12 mouse cellular contexts compared by ENCODE assay signal in genomic region chr17:10507466-10507865, GRCm38 (mm10).
A peak's percentile ranks its signal among the peaks of the same experiment; 100 is the strongest.
DNase-seq lines count a peak whose midpoint lies in the region; ATAC-seq lines count a peak whose summit lies in the region.
"Had no signal": no experiment of that assay in that cellular context is flagged by ENCODE, and none has a peak within 500 bp of the region (broad histone marks: within the 10 kb centered on the region; RNA-seq: fewer than 3 reads in every experiment).

No protein-coding gene starts in this region.

- no peaks in the 10 kb centered on the region for H3K9me3 ChIP-seq in heart, embryonic 16.5 days (replicated peaks; ENCODE audit: control insufficient read depth, low read length)
- H3K9me3 ChIP-seq in embryonic facial prominence, embryonic 15.5 days (replicated peaks): no peaks in the 10 kb centered on the region
- H3K9me3 ChIP-seq: kidney, embryonic 15.5 days; liver, embryonic 13.5 days had no signal

- intact Hi-C loops in left cerebral cortex, postnatal 10 days (cut with DNase I): no loop called here

- H3K27ac ChIP-seq in heart, embryonic 16.5 days (ENCODE audit: low read length): peak overlapping the region; percentile 21; the same call in 1 of the 2 replicates
- H3K27ac ChIP-seq in embryonic facial prominence, embryonic 15.5 days (replicated peaks): no peak overlapping the region
- H3K27ac ChIP-seq: kidney, embryonic 15.5 days; liver, embryonic 13.5 days had no signal

- H3K4me1 ChIP-seq in heart, embryonic 16.5 days (ENCODE audit: control insufficient read depth, insufficient read depth, low read length): peaks cover 2% of the 10 kb centered on the region; the same call in 1 of the 2 replicates
- 0 out of 2 replicates have a peak, but pooled peaks cover 5% of the 10 kb centered on the region for H3K4me1 ChIP-seq in embryonic facial prominence, embryonic 15.5 days
- H3K4me1 ChIP-seq: liver, embryonic 13.5 days had no signal

- H3K36me3 ChIP-seq in heart, embryonic 16.5 days (ENCODE audit: control insufficient read depth, insufficient read depth): no peaks in the 10 kb centered on the region
- H3K36me3 ChIP-seq in embryonic facial prominence, embryonic 15.5 days: no peaks in the 10 kb centered on the region
- H3K36me3 ChIP-seq: kidney, embryonic 15.5 days; liver, embryonic 13.5 days had no signal

- H3K27me3 ChIP-seq in heart, embryonic 16.5 days (ENCODE audit: control insufficient read depth, insufficient read depth, low read length): no peaks in the 10 kb centered on the region
- H3K27me3 ChIP-seq in embryonic facial prominence, embryonic 15.5 days: no peaks in the 10 kb centered on the region; the same call in 1 of the 2 replicates
- H3K27me3 ChIP-seq: kidney, embryonic 15.5 days; liver, embryonic 13.5 days had no signal

- DNase-seq in heart, postnatal 4 days: no peak
- DNase-seq in brain, embryonic 18.5 days (ENCODE audit: low read depth, low spot score): peak; percentile 67
- DNase-seq in left cerebral cortex, postnatal 10 days (ENCODE audit: extremely low spot score in 1 of 2, low spot score in 2 of 2): peak; percentile 53 to 66
- DNase-seq in kidney, postnatal 10 days: no peak
- DNase-seq in adrenal gland, adult (ENCODE audit: inconsistent age in 2 of 2, low spot score in 1 of 2): no peak
- DNase-seq in kidney, adult 18-20 months: no peak
- DNase-seq: gastrocnemius, postnatal 36 days; liver, embryonic 13.5 days had no signal

- WGBS in heart, embryonic 16.5 days: 51% methylated on average over 10 of the region's 10 CpGs
- WGBS in embryonic facial prominence, embryonic 15.5 days: 42% methylated on average over 8 of the region's 10 CpGs

- no peak overlapping the region for H3K9ac ChIP-seq in heart, embryonic 16.5 days (ENCODE audit: low read length)
- no peak overlapping the region for H3K9ac ChIP-seq in embryonic facial prominence, embryonic 15.5 days
- H3K9ac ChIP-seq: kidney, embryonic 15.5 days; liver, embryonic 13.5 days had no signal

- no peak; the same call in 1 of the 2 replicates for ATAC-seq in heart, embryonic 16.5 days (replicated peaks; ENCODE audit: extremely low read depth, insufficient read depth, low FRiP score)
- peak; percentile 34; the same call in 1 of the 2 replicates for ATAC-seq in embryonic facial prominence, embryonic 15.5 days (ENCODE audit: insufficient number of reproducible peaks, low FRiP score, low TSS enrichment, low read depth)
- ATAC-seq: CD4-positive, CD25-positive, alpha-beta regulatory T cell, adult 4 months had no signal

- H3K4me2 ChIP-seq in heart, embryonic 16.5 days (ENCODE audit: low read depth, low read length): no peak overlapping the region
- H3K4me2 ChIP-seq in embryonic facial prominence, embryonic 15.5 days (replicated peaks): no peak overlapping the region
- H3K4me2 ChIP-seq: kidney, embryonic 15.5 days; liver, embryonic 13.5 days had no signal

- H3K4me3 ChIP-seq in heart, embryonic 16.5 days (ENCODE audit: low read length): no peak overlapping the region
- no peak overlapping the region for H3K4me3 ChIP-seq in embryonic facial prominence, embryonic 15.5 days (replicated peaks)
- H3K4me3 ChIP-seq: kidney, embryonic 15.5 days; liver, embryonic 13.5 days had no signal

Comparison
In these comparisons a context has a peak if more than half of its experiments do, and no peak if none do; other contexts are left out.
1. DNase-seq: peak in brain, embryonic 18.5 days (single experiment) and left cerebral cortex, postnatal 10 days (2 of 2); none in heart, postnatal 4 days (single experiment), kidney, postnatal 10 days (single experiment), adrenal gland, adult (0 of 2) and kidney, adult 18-20 months (single experiment).